Comparison of ENCODE assay signal across 8 mouse cellular contexts in genomic region chr17:28697290-28698195, GRCm38 (mm10). TPM values are rescaled to one million over a fixed set of nuclear protein-coding genes. Genes with fewer than 3 reads are reported as not detected.
DNase-seq lines count a peak whose midpoint lies in the region.

No protein-coding gene starts in this region.

- peak; percentile 57 to 58 for DNase-seq in heart, adult 18-20 months
- DNase-seq in heart, postnatal 25 days (ENCODE audit: low spot score), result no peak
- DNase-seq in right cerebral cortex, adult 18-20 months, result peak; percentile 57
- no peak for DNase-seq in right cerebral cortex, postnatal 25 days
- DNase-seq in cerebellum, adult 9-11 months, result peak; percentile 42
- peak; percentile 54 to 66 for DNase-seq in left cerebral cortex, postnatal 25 days (ENCODE audit: low spot score in 2 of 2)
- peak; percentile 43 for DNase-seq in skeletal muscle tissue, adult 2 months (ENCODE audit: low read depth, low spot score)
- DNase-seq in embryo, embryonic 11 days, result no peak

- intact Hi-C loops in heart, postnatal 25 days (cut with DNase I), result loop anchor here (10.0 kb wide), 1 partner anchor 47 kb away; no protein-coding TSS in a partner anchor
- intact Hi-C loops in left cerebral cortex, postnatal 25 days (cut with DNase I), result no loop called here

RNA-seq across cellular contexts. Expression of gene Mapk14, which starts 6.4 kb away (rescaled TPM):
- 10 to 100 TPM; 51.3 to 59.4 TPM for total RNA-seq in heart, adult 18-20 months (2021)
- total RNA-seq in heart, postnatal 25 days (2021), result 10 to 100 TPM; 55.0 to 55.8 TPM
- 10 to 100 TPM; 91.8 to 92.8 TPM for total RNA-seq in left cerebral cortex, postnatal 25 days (2021)

RNA-seq across cellular contexts. Expression of gene Slc26a8, which starts 7.5 kb away (rescaled TPM):
- under 1 TPM in 1 of 2 experiments, not detected in 1; 0.39 TPM for total RNA-seq in heart, adult 18-20 months (2021)
- under 1 TPM; 0.16 to 0.78 TPM for total RNA-seq in heart, postnatal 25 days (2021)
- 1 to 10 TPM; 6.6 to 8.0 TPM for total RNA-seq in left cerebral cortex, postnatal 25 days (2021)

RNA-seq across cellular contexts. Expression of gene AC170998.1, which starts 28.3 kb away (rescaled TPM):
- total RNA-seq in heart, adult 18-20 months (2021), result under 1 TPM in 1 of 2 experiments, not detected in 1; 0.67 TPM
- under 1 TPM in 1 of 2 experiments, not detected in 1; 0.88 TPM for total RNA-seq in heart, postnatal 25 days (2021)
- total RNA-seq in left cerebral cortex, postnatal 25 days (2021), result 1 to 10 TPM; 2.2 to 3.6 TPM

Comparison
In these comparisons a context has a peak if more than half of its experiments do, and no peak if none do; other contexts are left out.
1. DNase-seq: peak in heart, adult 18-20 months (2 of 2), right cerebral cortex, adult 18-20 months (single experiment), cerebellum, adult 9-11 months (single experiment), left cerebral cortex, postnatal 25 days (2 of 2) and skeletal muscle tissue, adult 2 months (single experiment); none in heart, postnatal 25 days (single experiment), right cerebral cortex, postnatal 25 days (single experiment) and embryo, embryonic 11 days (single experiment).
2. RNA of gene Slc26a8, which starts 7.5 kb away (total RNA-seq): 6.6 to 8.0 TPM in left cerebral cortex, postnatal 25 days; 0.16 to 0.78 TPM in heart, postnatal 25 days and 0.39 TPM in heart, adult 18-20 months; every median in the first group is over 4 times any median in the second.